Mouse (Mus musculus) olfactory bulb, adult 2 months (tissue): Measurements from ENCODE around the gene Prelid3b.

ENCODE experiments used
- CTCF ChIP-seq: fragments of 200-500 bp; IDR thresholded peaks from 2 replicates; pipeline ENCODE4 v1.5.1; 2012; ENCODE audit warnings: low read depth, mild to moderate bottlenecking, low read length, moderate library complexity; ENCODE audit not compliant: insufficient read depth
- POLR2A ChIP-seq: fragments of 200-500 bp; IDR thresholded peaks from 2 replicates; pipeline ENCODE4 v1.6.1; 2012; ENCODE audit warnings: mild to moderate bottlenecking, low read depth, low read length, moderate library complexity; ENCODE audit not compliant: insufficient read depth

DNA sequence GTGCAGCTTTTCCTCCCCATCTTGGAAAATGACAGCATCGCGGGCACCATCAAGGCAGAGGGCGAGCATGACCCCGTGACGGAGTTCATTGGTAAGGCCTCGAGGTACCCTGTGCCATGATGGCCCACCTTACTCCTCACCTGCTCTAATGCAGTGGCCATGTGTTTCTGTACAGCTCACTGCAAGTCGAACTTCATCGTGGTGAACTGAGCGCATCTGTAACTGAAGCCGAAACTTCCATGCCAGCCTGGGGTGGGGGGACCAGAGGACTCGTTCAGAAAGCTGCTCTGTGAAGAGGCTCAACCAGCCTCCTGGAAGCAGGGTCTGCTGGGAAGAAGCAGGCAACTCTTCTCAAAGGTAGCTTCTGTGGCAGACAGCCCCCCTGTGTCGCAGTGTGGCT is 46.0 kb downstream of the Prelid3b start:
- TF ChIP-seq POLR2A (no peak), CTCF (no peak)
